Mouse (Mus musculus) testis, adult 2 months (tissue): ENCODE results near the gene Klhl10.

Experiments
- CTCF ChIP-seq: fragments of 200-500 bp; IDR thresholded peaks from 2 replicates; pipeline ENCODE4 v1.5.1; 2012; ENCODE audit warnings: low read depth, mild to moderate bottlenecking, inconsistent platforms, low read length, moderate library complexity; ENCODE audit not compliant: control insufficient read depth, insufficient read depth, insufficient replicate concordance
- POLR2A ChIP-seq: fragments of 200-500 bp; IDR thresholded peaks from 2 replicates; pipeline ENCODE4 v1.6.1; 2012; ENCODE audit warnings: low read depth, mild to moderate bottlenecking, inconsistent platforms, low read length, moderate library complexity; ENCODE audit not compliant: control insufficient read depth

DNA sequence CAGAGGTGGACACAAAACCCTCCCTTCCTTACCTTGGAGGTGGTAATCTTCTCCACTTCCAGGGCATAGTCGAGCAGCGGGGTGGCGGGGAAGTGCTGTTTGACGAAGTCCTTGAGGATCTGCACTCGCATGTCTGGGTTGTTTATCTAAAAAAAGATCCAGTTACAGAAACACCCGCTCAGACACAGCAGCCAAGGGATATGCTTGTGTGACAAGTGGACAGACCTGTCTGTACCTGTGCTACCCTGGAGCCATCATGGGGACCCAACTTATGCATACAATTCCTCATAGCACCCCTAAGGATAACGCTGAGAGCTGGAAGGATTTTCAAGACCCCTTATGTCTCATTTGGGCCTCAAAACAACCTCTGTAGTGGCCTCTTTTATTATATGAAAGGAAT is 37.4 kb downstream of the Klhl10 start:
- TF ChIP-seq POLR2A (no peak), CTCF (no peak)
